Mouse (Mus musculus): ENCODE measurements around the gene Klhl33. TPM values are rescaled to one million over a fixed set of nuclear protein-coding genes. Genes with fewer than 3 reads are reported as not detected.
A peak's percentile ranks its signal among the peaks of the same experiment; 100 is the strongest.
"Not testable (repeated sequence)": the region's sequence is repeated elsewhere in the genome, so short reads cannot be mapped to it uniquely, and the experiment has no call there.

Klhl33 gene
- 0.31 and 0.68 TPM in 2 replicates for polyA plus RNA-seq (2015; fragmentation: Nextera tagmentation; extraction: Ambion mirVana)

GRCm38 (mm10) chr14:50897374-50897765, at the start of gene Klhl33:
Gene Klhl33 (minus strand): TSS chr14:50897507.
- Histone ChIP-seq H3K4me1 (replicated peaks; ENCODE audit: control insufficient read depth, insufficient read depth, low read length) (peaks cover 14% of the 10 kb centered on the region), H3K4me3 (replicated peaks; ENCODE audit: low read length) (peak within 1 kb of the TSS; percentile 54), H3K36me3 (ENCODE audit: control insufficient read depth, insufficient read depth) (no peaks in the 10 kb centered on the region), H3K27ac (ENCODE audit: low read length) (no peak within 1 kb of the TSS), H3K9me3 (ENCODE audit: control insufficient read depth, low read length) (no peaks in the 10 kb centered on the region), H3K4me2 (ENCODE audit: low read length) (peak within 1 kb of the TSS; percentile 94), H3K9ac (replicated peaks; ENCODE audit: low read depth, low read length) (peak within 1 kb of the TSS; percentile 63), H3K27me3 (replicated peaks; ENCODE audit: control insufficient read depth, insufficient read depth, low read length) (no peaks in the 10 kb centered on the region)
- 0 out of 2 replicates have a peak, but pooled peaks have one; percentile 11 for ATAC-seq
- 34% methylated on average over 7 of the region's 7 CpGs for WGBS

DNA sequence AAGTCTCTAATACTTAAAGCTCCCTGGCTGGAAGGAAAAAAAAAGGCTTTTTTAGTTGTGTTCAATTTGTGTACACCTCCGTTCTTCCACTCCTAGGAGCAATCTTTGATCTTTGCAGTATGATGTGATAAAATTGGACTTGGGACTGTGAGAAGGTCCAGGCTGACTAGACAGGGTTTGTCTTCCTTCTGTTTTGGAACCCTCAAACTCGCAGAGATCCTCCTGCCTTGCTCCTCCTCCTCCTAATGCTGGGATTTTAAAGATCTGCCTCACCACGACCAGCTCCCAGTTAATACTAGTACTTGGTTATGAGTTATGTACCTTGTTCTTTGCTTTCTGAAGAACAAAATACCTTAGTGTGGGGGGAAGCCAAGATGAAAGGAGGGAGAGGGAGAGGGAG, 48.2 kb upstream of the Klhl33 start:
- 22% methylated on average over 3 of the region's 3 CpGs for WGBS
- peak overlapping the region; percentile 63 for H3K4me2 ChIP-seq (ENCODE audit: low read length)
- not testable (repeated sequence) for H3K9me3 ChIP-seq (ENCODE audit: control insufficient read depth, low read length); H3K27me3 ChIP-seq (replicated peaks; ENCODE audit: control insufficient read depth, insufficient read depth, low read length); H3K27ac ChIP-seq (ENCODE audit: low read length); H3K9ac ChIP-seq (replicated peaks; ENCODE audit: low read depth, low read length); H3K36me3 ChIP-seq (ENCODE audit: control insufficient read depth, insufficient read depth); ATAC-seq
- H3K4me1 ChIP-seq (replicated peaks; ENCODE audit: control insufficient read depth, insufficient read depth, low read length): peaks cover 10% of the 10 kb centered on the region
- peak overlapping the region; percentile 53 for H3K4me3 ChIP-seq (replicated peaks; ENCODE audit: low read length)

GRCm38 (mm10) chr14:50945081-50945480, 47.8 kb upstream of the Klhl33 start:
- Histone ChIP-seq H3K4me3 (replicated peaks; ENCODE audit: low read length) (peak overlapping the region; percentile 53), H3K27ac (ENCODE audit: low read length) (peak overlapping the region; percentile 75), H3K9ac (replicated peaks; ENCODE audit: low read depth, low read length) (peak overlapping the region; percentile 59), H3K4me1 (replicated peaks; ENCODE audit: control insufficient read depth, insufficient read depth, low read length) (peaks cover 10% of the 10 kb centered on the region), H3K4me2 (ENCODE audit: low read length) (peak overlapping the region; percentile 63)
- 3% methylated on average over 6 of the region's 6 CpGs for WGBS
- not testable (repeated sequence) for H3K36me3 ChIP-seq (ENCODE audit: control insufficient read depth, insufficient read depth); ATAC-seq; H3K27me3 ChIP-seq (replicated peaks; ENCODE audit: control insufficient read depth, insufficient read depth, low read length); H3K9me3 ChIP-seq (ENCODE audit: control insufficient read depth, low read length)

DNA sequence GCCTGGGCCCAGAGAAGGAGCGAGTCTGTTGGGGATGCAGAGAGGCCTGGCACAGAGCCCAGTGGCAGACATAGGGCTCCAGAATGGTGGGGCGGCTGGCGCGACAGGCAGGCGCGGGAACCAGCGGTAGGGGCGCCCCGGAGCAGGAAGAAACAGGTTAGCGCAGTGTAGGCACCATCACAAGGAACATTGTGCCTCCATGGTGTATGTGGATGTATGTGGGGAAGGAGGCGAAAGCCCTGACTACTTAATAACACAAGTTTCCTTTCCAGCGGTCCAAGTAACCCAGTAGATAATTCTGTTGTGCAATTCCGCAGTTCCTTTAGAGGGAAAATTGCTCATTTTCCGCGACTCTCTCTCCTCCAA, 47.3 kb upstream of the Klhl33 start:
- Histone ChIP-seq H3K4me1 (replicated peaks; ENCODE audit: control insufficient read depth, insufficient read depth, low read length) (peaks cover 10% of the 10 kb centered on the region), H3K4me3 (replicated peaks; ENCODE audit: low read length) (peak overlapping the region; percentile 53), H3K9ac (replicated peaks; ENCODE audit: low read depth, low read length) (peak overlapping the region; percentile 59), H3K4me2 (ENCODE audit: low read length) (peak overlapping the region; percentile 63), H3K27ac (ENCODE audit: low read length) (peak overlapping the region; percentile 75)
- not testable (repeated sequence) for H3K27me3 ChIP-seq (replicated peaks; ENCODE audit: control insufficient read depth, insufficient read depth, low read length); H3K36me3 ChIP-seq (ENCODE audit: control insufficient read depth, insufficient read depth); H3K9me3 ChIP-seq (ENCODE audit: control insufficient read depth, low read length)
- 1% methylated on average over 14 of the region's 15 CpGs for WGBS
- peak; percentile 97 for ATAC-seq

- WGBS: 16% methylated on average over 31 of the region's 31 CpGs
- peak; percentile 95 for ATAC-seq
These were observed 46.8 kb upstream of the Klhl33 start, which contains the start of gene Gm49342 for GRCm38 (mm10) chr14:50943932-50944667. Gene Gm49342 (plus strand): TSS chr14:50944517.

DNA sequence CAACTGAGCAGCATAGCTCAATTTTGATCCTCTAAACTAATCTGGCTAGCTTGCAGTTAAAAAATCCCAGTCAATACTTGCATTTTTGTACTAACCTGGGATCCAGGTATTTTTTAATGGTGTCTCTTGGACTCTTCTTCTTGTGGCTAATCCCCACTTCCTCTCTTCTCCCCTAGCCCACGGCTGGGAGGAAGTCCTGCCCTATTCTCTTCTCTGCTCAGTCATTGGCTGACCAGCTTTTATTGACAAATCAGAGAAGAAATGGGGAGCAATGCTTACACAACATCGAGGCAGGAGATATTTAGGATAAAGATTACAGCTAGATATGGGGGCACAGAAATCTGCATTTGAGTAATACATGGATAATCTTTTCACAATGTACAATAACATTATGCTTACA, 41.6 kb upstream of the Klhl33 start:
- no peak overlapping the region for H3K4me3 ChIP-seq (replicated peaks; ENCODE audit: low read length)
- no peaks in the 10 kb centered on the region for H3K36me3 ChIP-seq (ENCODE audit: control insufficient read depth, insufficient read depth)
- 43% methylated on average over 2 of the region's 2 CpGs for WGBS
- no peak overlapping the region for H3K27ac ChIP-seq (ENCODE audit: low read length)
- H3K9me3 ChIP-seq (ENCODE audit: control insufficient read depth, low read length): no peaks in the 10 kb centered on the region
- no peaks in the 10 kb centered on the region for H3K27me3 ChIP-seq (replicated peaks; ENCODE audit: control insufficient read depth, insufficient read depth, low read length)
- no peak overlapping the region for H3K9ac ChIP-seq (replicated peaks; ENCODE audit: low read depth, low read length)
- peaks cover 2% of the 10 kb centered on the region; the same call in 1 of the 2 replicates for H3K4me1 ChIP-seq (replicated peaks; ENCODE audit: control insufficient read depth, insufficient read depth, low read length)
- no peak overlapping the region for H3K4me2 ChIP-seq (ENCODE audit: low read length)
- ATAC-seq: no peak

More at GRCm38 (mm10) chr14:50943932-50944667, 46.8 kb upstream of the Klhl33 start, which contains the start of gene Gm49342:
- no peaks in the 10 kb centered on the region for H3K9me3 ChIP-seq (ENCODE audit: control insufficient read depth, low read length)
- H3K4me3 ChIP-seq (replicated peaks; ENCODE audit: low read length): peak within 1 kb of the TSS; percentile 53
- H3K27ac ChIP-seq (ENCODE audit: low read length): peak within 1 kb of the TSS; percentile 75
- no peaks in the 10 kb centered on the region for H3K36me3 ChIP-seq (ENCODE audit: control insufficient read depth, insufficient read depth)
- peaks cover 10% of the 10 kb centered on the region for H3K4me1 ChIP-seq (replicated peaks; ENCODE audit: control insufficient read depth, insufficient read depth, low read length)
- peak within 1 kb of the TSS; percentile 59 for H3K9ac ChIP-seq (replicated peaks; ENCODE audit: low read depth, low read length)
- no peaks in the 10 kb centered on the region for H3K27me3 ChIP-seq (replicated peaks; ENCODE audit: control insufficient read depth, insufficient read depth, low read length)
- H3K4me2 ChIP-seq (ENCODE audit: low read length): peak within 1 kb of the TSS; percentile 63

GRCm38 (mm10) chr14:50938119-50938908, 41.0 kb upstream of the Klhl33 start:
- WGBS: 81% methylated on average over 3 of the region's 3 CpGs
- H3K4me2 ChIP-seq (ENCODE audit: low read length): no peak overlapping the region
- no peak overlapping the region for H3K4me3 ChIP-seq (replicated peaks; ENCODE audit: low read length)
- no peaks in the 10 kb centered on the region for H3K27me3 ChIP-seq (replicated peaks; ENCODE audit: control insufficient read depth, insufficient read depth, low read length)
- H3K4me1 ChIP-seq (replicated peaks; ENCODE audit: control insufficient read depth, insufficient read depth, low read length): no peaks in the 10 kb centered on the region
- no peak overlapping the region for H3K9ac ChIP-seq (replicated peaks; ENCODE audit: low read depth, low read length)
- H3K36me3 ChIP-seq (ENCODE audit: control insufficient read depth, insufficient read depth): no peaks in the 10 kb centered on the region
- H3K9me3 ChIP-seq (ENCODE audit: control insufficient read depth, low read length): no peaks in the 10 kb centered on the region
- ATAC-seq: no peak
- H3K27ac ChIP-seq (ENCODE audit: low read length): no peak overlapping the region

- Histone ChIP-seq H3K9me3 (ENCODE audit: control insufficient read depth, low read length) (no peaks in the 10 kb centered on the region), H3K9ac (replicated peaks; ENCODE audit: low read depth, low read length) (no peak overlapping the region), H3K27me3 (replicated peaks; ENCODE audit: control insufficient read depth, insufficient read depth, low read length) (no peaks in the 10 kb centered on the region), H3K4me2 (ENCODE audit: low read length) (no peak overlapping the region), H3K4me1 (replicated peaks; ENCODE audit: control insufficient read depth, insufficient read depth, low read length) (peaks cover 2% of the 10 kb centered on the region; the same call in 1 of the 2 replicates), H3K27ac (ENCODE audit: low read length) (no peak overlapping the region), H3K36me3 (ENCODE audit: control insufficient read depth, insufficient read depth) (no peaks in the 10 kb centered on the region), H3K4me3 (replicated peaks; ENCODE audit: low read length) (no peak overlapping the region)
- ATAC-seq: no peak
- 53% methylated on average over 1 of the region's 1 CpGs for WGBS
These were observed 39.3 kb upstream of the Klhl33 start for GRCm38 (mm10) chr14:50936649-50937048.

GRCm38 (mm10) chr14:50931493-50932020, 34.2 kb upstream of the Klhl33 start:
- ATAC-seq: no peak
- 10% methylated on average over 12 of the region's 12 CpGs for WGBS
- Histone ChIP-seq H3K36me3 (ENCODE audit: control insufficient read depth, insufficient read depth) (peaks cover 18% of the 10 kb centered on the region), H3K27ac (ENCODE audit: low read length) (peak overlapping the region; percentile 91), H3K4me3 (replicated peaks; ENCODE audit: low read length) (peak overlapping the region; percentile 98), H3K9me3 (ENCODE audit: control insufficient read depth, low read length) (no peaks in the 10 kb centered on the region), H3K4me1 (replicated peaks; ENCODE audit: control insufficient read depth, insufficient read depth, low read length) (peaks cover 22% of the 10 kb centered on the region), H3K27me3 (replicated peaks; ENCODE audit: control insufficient read depth, insufficient read depth, low read length) (no peaks in the 10 kb centered on the region), H3K9ac (replicated peaks; ENCODE audit: low read depth, low read length) (peak overlapping the region; percentile 60), H3K4me2 (ENCODE audit: low read length) (peak overlapping the region; percentile 73)
